Mouse (Mus musculus) heart, postnatal 0 days (tissue): Measurements from ENCODE around the gene Birc5.

Source experiments
- CTCF ChIP-seq: IDR thresholded peaks from 2 replicates; pipeline ENCODE4 v1.5.1; 2016; ENCODE audit warnings: antibody characterized with exemption, control low read depth, low read depth
- EP300 ChIP-seq: IDR thresholded peaks from 2 replicates; pipeline ENCODE4 v1.6.1; 2016; ENCODE audit warnings: antibody characterized with exemption, low read depth

- no peak for TF ChIP-seq CTCF
- TF ChIP-seq EP300, result no peak
Observed at GRCm38 (mm10) chr11:117858392-117858791, 9.3 kb downstream of the Birc5 start.
